Mouse (Mus musculus): ENCODE results near the gene Pgd.
"Not testable (repeated sequence)": the region's sequence is repeated elsewhere in the genome, so short reads cannot be mapped to it uniquely, and the experiment has no call there.

Pgd gene

DNA sequence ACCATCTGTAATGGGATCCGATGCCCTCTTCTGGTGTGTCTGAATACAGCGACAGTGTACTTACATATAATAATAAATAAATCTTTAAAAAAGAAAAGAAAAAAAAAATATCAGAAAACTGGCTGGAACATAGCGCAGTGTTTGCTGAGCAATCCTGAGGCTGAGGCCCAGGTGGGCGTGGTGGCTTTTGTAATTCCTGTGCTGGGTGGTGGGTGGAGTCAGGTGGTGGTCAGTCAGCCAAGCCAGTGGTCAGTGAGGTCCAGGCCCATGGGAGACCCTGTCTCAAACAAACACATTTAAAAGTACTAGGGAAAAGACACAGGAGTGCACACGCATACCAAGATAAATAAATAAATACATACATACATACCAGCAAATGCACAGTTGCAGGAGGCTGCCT, 5.5 kb upstream of the Pgd start:
- in situ Hi-C loops (cut with MboI; ENCODE audit: low pct_unique_long_range_greater_than_20kb in 1 of 2, low sequenced_read_pairs in 2 of 2, unreplicated experiment in 1 of 2) = no loop called here

DNA sequence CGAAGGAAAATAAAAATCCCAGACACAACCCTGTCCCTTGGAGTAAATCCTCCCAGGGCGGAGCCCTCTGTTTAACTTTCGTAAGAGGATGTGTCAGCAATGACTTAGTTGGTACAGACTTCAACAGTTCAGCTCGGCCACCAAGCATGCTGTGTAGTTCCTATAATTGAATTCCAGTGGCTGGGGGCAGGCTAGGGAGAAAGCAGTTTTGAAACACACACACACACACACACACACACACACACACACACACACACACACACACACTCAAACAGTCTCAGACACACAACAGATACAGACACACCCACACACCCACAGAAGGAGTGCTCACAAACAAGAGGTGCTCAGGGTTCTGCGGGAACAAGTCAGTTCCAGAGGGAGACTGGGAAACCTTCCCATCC, 5.0 kb upstream of the Pgd start:
- in situ Hi-C loops (cut with MboI; ENCODE audit: low pct_unique_long_range_greater_than_20kb in 1 of 2, low sequenced_read_pairs in 2 of 2, unreplicated experiment in 1 of 2) = no loop called here

GRCm38 (mm10) chr4:149170394-149170931, 3.9 kb upstream of the Pgd start:
- in situ Hi-C loops (cut with MboI; ENCODE audit: low pct_unique_long_range_greater_than_20kb in 1 of 2, low sequenced_read_pairs in 2 of 2, unreplicated experiment in 1 of 2) = no loop called here

- in situ Hi-C loops (cut with MboI; ENCODE audit: low pct_unique_long_range_greater_than_20kb in 1 of 2, low sequenced_read_pairs in 2 of 2, unreplicated experiment in 1 of 2) = not testable (repeated sequence)
Observed at GRCm38 (mm10) chr4:149169926-149170325, 3.4 kb upstream of the Pgd start.

DNA sequence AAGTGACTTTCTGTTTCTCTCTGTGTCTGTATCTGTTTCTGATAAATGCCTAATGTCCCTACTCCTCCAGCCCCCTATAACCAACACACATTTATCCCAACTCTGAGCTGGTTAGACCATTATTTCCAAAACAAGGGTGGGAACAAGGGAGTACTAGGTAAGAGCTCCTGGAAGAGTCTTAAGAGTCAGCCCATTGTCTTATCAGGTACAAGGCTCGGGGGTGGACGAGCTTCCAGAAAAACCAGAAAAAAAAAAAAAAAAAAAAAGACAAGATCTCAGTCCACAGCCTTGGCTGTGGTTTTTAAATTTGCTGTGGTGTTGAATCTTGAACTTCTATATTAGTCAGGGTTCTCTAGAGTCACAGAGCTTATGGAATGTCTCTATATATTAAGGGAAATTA, 1.4 kb upstream of the Pgd start:
- in situ Hi-C loops (cut with MboI; ENCODE audit: low pct_unique_long_range_greater_than_20kb in 1 of 2, low sequenced_read_pairs in 2 of 2, unreplicated experiment in 1 of 2) = no loop called here

DNA sequence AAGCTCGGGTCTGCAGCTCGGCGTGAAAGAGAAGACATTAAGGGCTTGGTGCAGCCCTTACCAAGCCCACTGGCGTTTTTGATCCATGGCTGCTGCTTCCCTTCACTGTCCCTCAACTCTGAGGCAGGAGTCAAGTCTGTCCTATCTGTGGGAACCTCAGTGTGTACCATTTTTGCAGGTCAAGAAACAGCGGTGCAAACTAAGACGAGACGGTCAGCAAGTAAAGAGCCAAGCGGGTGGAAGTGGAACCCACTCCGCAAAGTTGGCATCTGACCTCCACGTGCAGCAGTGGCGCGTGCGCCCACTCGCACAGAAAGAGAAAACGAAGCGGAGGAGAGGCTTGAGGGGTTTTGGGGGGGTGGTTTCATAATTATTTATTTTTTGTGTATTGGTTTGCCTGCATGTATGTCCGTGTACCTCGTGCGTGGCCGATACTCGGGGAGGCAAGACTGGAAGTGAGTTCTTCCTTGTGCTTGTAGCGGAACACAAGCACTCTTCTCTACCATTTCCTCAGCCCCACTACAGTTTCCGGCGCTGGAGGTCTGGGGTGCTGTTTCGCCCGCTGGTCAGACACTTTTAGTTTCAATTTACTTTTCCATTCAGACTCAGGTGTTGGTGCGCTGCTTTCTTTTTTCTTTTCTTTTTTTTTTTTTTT, 513 bp upstream of the Pgd start:
- in situ Hi-C loops (cut with MboI; ENCODE audit: low pct_unique_long_range_greater_than_20kb in 1 of 2, low sequenced_read_pairs in 2 of 2, unreplicated experiment in 1 of 2) = no loop called here

GRCm38 (mm10) chr4:149164150-149164549, 2.4 kb downstream of the Pgd start:
- in situ Hi-C loops (cut with MboI; ENCODE audit: low pct_unique_long_range_greater_than_20kb in 1 of 2, low sequenced_read_pairs in 2 of 2, unreplicated experiment in 1 of 2) = no loop called here

GRCm38 (mm10) chr4:149163196-149163595, 3.4 kb downstream of the Pgd start:
- in situ Hi-C loops (cut with MboI; ENCODE audit: low pct_unique_long_range_greater_than_20kb in 1 of 2, low sequenced_read_pairs in 2 of 2, unreplicated experiment in 1 of 2) = no loop called here

- in situ Hi-C loops (cut with MboI; ENCODE audit: low pct_unique_long_range_greater_than_20kb in 1 of 2, low sequenced_read_pairs in 2 of 2, unreplicated experiment in 1 of 2) = no loop called here
Observed at GRCm38 (mm10) chr4:149161166-149161565, 5.4 kb downstream of the Pgd start.

DNA sequence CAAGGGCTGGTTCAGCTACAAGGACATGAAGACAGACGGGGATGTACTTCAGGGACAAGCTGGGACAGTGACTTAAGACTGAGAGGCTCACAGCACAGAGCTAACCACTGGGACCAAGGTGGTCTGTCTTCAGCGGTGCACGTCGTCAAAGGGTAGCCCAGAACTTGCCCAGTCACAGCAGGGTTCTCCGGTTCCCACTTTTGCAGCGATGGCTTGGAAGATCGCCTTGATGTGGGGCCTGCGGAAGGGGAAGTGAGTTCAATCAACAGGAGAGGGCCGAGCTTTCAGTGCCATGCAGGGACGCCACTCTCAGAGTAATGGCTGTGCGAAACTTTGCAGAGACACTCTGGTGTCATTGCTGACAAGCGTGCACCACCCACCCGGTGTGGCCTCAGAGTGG, 6.7 kb downstream of the Pgd start:
- in situ Hi-C loops (cut with MboI; ENCODE audit: low pct_unique_long_range_greater_than_20kb in 1 of 2, low sequenced_read_pairs in 2 of 2, unreplicated experiment in 1 of 2) = no loop called here

DNA sequence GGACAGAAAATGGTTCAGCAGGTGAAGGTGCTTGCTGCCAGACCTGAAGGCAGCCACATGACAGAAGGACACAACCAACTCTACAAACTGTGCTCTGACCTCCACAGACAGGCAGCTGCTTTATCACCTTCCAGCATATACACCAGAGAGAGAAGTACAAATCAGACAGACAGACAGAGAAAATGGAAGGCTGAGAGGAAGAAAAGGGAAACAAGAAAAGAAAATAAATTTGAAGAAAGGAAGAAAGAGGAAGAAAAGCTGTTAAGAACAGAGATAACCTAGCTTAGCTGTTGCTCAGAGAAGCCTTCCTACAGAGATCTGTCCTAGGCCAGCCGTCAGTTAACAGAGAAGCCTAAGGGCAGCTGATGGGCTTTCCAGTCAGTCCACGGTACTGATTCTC, 7.4 kb downstream of the Pgd start:
- in situ Hi-C loops (cut with MboI; ENCODE audit: low pct_unique_long_range_greater_than_20kb in 1 of 2, low sequenced_read_pairs in 2 of 2, unreplicated experiment in 1 of 2) = no loop called here

GRCm38 (mm10) chr4:149157415-149157973, 9.1 kb downstream of the Pgd start:
- in situ Hi-C loops (cut with MboI; ENCODE audit: low pct_unique_long_range_greater_than_20kb in 1 of 2, low sequenced_read_pairs in 2 of 2, unreplicated experiment in 1 of 2) = no loop called here

DNA sequence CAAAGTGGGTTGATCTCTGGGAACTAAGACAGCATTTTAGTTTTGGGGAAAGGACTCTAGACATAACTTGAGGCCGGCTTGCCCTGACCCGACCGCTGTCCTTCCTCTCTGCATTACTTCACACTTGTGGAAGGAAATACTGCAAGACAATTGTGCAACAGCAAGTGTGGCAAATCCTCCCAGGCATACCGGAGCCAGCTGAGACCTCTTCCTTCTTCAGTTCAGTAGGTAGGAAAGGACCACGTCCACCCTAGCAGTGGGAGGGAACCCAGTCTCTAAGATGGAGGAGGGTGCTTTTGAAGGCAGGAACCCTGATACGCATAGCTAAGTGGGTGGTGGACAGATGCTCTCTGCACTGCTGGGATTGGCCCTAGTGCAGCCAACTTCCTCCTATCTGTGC, 10.9 kb downstream of the Pgd start:
- in situ Hi-C loops (cut with MboI; ENCODE audit: low pct_unique_long_range_greater_than_20kb in 1 of 2, low sequenced_read_pairs in 2 of 2, unreplicated experiment in 1 of 2) = no loop called here

DNA sequence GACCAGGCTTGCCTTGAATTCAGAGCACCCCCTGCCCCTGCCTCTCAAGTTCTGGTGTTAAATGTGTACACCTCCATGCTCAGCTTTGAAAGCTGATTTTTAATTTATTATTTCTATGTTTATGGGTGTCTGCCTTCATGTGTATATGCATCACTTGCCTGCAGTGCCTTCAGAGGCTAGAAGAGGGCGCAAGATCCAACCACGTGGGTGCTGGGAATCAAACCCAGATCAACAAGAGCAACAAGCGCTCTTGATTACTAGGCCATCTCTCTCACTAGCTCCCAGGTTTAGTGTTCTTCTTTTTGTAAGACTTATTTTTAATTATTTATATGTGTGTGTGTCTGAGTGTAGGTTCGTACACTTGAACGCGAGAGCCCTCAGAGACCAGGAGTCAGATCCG, 11.7 kb downstream of the Pgd start:
- in situ Hi-C loops (cut with MboI; ENCODE audit: low pct_unique_long_range_greater_than_20kb in 1 of 2, low sequenced_read_pairs in 2 of 2, unreplicated experiment in 1 of 2) = no loop called here

DNA sequence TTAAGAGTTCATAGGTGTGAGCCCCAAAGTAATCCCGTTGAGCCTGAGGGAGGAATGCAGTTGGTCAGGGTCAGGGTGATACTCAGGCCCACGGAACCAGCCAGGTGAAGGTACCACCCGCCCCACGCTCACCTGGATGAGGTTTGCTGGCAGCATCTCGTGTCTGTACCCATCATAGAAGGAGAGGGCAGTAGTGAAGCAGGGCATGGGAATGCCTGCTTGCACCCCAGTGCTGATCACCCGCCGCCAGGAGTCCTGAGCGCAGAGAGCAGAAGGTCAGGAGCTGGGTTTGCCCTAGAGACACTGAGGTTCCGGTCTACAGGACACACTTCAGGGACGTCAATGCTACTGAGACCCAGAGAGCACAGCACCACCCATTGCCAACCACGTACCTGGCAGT, 15.8 kb downstream of the Pgd start:
- in situ Hi-C loops (cut with MboI; ENCODE audit: low pct_unique_long_range_greater_than_20kb in 1 of 2, low sequenced_read_pairs in 2 of 2, unreplicated experiment in 1 of 2) = no loop called here

GRCm38 (mm10) chr4:149150256-149150655, 16.3 kb downstream of the Pgd start:
- in situ Hi-C loops (cut with MboI; ENCODE audit: low pct_unique_long_range_greater_than_20kb in 1 of 2, low sequenced_read_pairs in 2 of 2, unreplicated experiment in 1 of 2) = no loop called here

DNA sequence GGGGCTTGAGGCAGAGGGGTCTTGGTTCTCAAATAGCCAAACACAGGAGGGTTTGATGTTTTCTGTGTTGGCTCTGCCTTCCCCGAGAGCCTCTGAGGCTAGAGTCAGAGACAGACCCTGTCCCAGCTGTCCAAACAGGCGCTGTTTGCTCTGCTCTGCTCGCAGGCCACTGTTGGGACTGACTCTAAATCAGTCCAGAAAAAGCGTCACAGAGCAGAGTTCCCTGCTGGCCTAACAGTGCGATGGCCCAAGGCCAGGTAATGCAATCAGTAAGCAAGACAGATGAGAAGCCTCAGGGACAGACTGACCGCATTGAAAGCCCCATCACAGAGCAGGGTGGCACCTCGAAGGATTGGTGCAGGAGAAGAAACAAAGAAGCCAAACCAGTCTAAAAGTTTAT, 17.0 kb downstream of the Pgd start:
- in situ Hi-C loops (cut with MboI; ENCODE audit: low pct_unique_long_range_greater_than_20kb in 1 of 2, low sequenced_read_pairs in 2 of 2, unreplicated experiment in 1 of 2) = loop anchor here (10.0 kb wide), 2 partner anchors 175 to 395 kb away; no protein-coding TSS in a partner anchor

DNA sequence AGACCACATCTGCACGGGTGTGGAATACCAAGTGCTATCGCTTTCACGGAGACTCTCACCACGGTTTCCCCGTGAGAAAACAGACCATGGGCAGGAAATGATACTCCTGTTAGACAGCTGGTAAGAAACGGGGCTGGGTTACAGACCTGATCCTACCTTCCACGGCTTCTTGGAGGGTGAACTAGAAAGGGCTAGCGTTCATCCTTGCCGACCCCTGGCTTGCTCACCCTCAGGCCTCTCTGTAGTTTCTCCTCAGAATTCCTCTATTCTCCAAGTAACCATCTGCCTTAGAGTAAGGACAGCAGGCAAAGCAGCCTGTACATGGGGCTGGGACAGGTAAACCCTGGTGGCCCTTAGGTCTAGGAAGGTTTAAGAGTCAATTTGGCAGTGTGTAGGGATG, 17.4 kb downstream of the Pgd start:
- in situ Hi-C loops (cut with MboI; ENCODE audit: low pct_unique_long_range_greater_than_20kb in 1 of 2, low sequenced_read_pairs in 2 of 2, unreplicated experiment in 1 of 2) = loop anchor here (10.0 kb wide), 2 partner anchors 176 to 396 kb away; no protein-coding TSS in a partner anchor

GRCm38 (mm10) chr4:149148084-149148483, 18.5 kb downstream of the Pgd start:
- in situ Hi-C loops (cut with MboI; ENCODE audit: low pct_unique_long_range_greater_than_20kb in 1 of 2, low sequenced_read_pairs in 2 of 2, unreplicated experiment in 1 of 2) = loop anchor here (10.0 kb wide), 2 partner anchors 177 to 397 kb away; no protein-coding TSS in a partner anchor

- in situ Hi-C loops (cut with MboI; ENCODE audit: low pct_unique_long_range_greater_than_20kb in 1 of 2, low sequenced_read_pairs in 2 of 2, unreplicated experiment in 1 of 2) = loop anchor here (10.0 kb wide), 2 partner anchors 177 to 397 kb away; no protein-coding TSS in a partner anchor
Observed at GRCm38 (mm10) chr4:149147528-149147927, 19.0 kb downstream of the Pgd start.
